Mouse (Mus musculus) olfactory bulb, adult 2 months (tissue): ENCODE data around the gene Jup.

Source experiments
- CTCF ChIP-seq: fragments of 200-500 bp; IDR thresholded peaks from 2 replicates; pipeline ENCODE4 v1.5.1; 2012; ENCODE audit warnings: low read depth, mild to moderate bottlenecking, low read length, moderate library complexity; ENCODE audit not compliant: insufficient read depth
- POLR2A ChIP-seq: fragments of 200-500 bp; IDR thresholded peaks from 2 replicates; pipeline ENCODE4 v1.6.1; 2012; ENCODE audit warnings: mild to moderate bottlenecking, low read depth, low read length, moderate library complexity; ENCODE audit not compliant: insufficient read depth

DNA sequence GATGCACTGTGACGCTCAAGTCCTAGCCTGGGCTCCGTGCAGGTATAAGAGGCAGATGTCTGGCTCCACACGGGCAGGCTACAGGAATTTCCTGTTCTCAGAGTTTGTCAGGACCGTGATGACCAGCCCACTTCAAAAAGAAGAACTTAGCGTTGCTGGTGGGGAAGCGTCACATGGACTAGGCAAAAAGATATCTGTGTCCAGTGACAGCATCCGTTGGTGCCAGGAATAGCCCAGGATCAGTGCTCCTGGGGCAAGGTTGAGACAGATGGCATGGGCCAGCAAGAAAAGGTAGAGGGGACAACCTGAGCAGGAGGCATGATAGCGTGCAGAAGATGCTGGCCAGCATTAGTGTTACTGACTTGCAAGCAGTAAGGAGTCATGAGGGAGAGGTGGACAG is 27.7 kb downstream of the Jup start:
- TF ChIP-seq CTCF (no peak), POLR2A (no peak)
